Mouse (Mus musculus): ENCODE results near the gene Pxt1.

Pxt1 gene

DNA sequence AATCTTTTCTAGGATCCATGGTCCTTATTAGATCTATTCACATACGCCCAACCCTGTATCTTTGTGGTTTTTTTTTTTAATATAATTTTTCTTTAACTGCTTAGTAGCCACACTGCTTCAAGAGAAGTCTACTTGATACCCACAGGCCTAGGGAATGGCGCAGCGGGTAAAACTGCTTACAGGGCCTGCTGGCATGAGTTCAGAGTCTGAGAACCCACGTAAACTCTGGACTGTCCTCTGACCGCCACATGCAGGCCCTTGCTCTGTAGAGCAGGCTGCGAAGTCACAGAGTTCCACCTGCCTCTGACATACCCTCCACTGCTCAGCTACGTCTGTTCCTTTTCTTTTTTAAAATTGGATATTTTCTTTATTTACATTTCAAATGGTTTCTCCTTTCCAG lies 841 bp upstream of the Pxt1 start:
- no peak for DNase-seq

DNA sequence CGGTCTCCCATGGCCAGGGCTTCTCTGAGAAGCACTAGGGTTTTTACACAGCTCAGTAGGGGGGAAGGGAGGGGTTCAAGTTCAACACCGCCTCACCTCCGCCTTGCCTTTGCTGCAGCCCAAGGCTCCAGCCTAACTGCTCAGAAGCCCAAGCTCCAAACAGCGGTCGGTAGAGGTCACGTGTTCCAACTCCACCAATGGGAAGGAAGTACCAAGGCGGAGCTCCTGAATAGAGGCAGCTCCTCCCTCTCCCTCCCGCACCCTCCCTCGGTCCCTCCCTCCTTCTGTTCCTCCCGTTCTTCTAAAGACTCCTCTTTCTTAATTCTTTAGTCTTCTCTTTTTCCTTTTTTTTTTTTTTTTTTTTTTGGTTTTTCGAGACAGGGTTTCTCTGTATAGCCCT lies 1.5 kb downstream of the Pxt1 start:
- peak; percentile 24 for DNase-seq

DNA sequence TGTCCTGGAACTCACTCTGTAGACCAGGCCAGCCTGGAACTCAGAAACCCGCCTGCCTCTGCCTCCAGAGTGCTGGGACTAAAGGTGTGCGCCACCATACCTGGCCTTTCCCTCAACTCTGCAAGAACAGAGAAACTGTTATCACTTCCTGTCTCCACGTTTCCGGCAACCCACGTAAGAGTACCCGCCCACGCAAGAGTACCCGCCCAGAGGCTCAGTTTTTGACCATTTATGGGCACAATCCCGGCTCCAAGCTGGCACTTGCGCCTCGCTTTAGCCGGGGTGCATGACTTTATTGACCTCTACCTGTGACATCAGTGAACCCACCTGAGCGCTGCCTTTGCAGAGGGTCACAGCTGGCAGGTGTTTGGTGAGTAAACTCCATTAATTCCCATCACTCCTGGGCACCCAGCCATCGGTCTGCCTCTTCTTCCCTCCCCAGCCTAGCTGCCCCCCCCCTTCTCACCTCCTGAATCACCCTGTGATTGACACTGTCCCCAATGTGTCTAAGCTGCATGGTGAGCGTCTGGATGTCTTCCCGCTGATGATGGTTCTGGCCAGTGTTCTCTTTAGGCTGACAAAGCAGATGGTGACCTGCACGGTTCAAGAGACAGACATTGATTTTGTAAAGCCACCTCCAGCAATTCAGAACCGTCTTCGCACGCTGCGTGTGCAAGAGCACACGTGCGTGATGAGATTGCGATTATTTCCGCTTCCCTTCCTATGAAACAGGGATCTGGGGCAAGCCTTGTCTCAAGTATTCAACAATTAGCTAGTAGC lies 2.7 kb downstream of the Pxt1 start:
- no peak for DNase-seq

DNA sequence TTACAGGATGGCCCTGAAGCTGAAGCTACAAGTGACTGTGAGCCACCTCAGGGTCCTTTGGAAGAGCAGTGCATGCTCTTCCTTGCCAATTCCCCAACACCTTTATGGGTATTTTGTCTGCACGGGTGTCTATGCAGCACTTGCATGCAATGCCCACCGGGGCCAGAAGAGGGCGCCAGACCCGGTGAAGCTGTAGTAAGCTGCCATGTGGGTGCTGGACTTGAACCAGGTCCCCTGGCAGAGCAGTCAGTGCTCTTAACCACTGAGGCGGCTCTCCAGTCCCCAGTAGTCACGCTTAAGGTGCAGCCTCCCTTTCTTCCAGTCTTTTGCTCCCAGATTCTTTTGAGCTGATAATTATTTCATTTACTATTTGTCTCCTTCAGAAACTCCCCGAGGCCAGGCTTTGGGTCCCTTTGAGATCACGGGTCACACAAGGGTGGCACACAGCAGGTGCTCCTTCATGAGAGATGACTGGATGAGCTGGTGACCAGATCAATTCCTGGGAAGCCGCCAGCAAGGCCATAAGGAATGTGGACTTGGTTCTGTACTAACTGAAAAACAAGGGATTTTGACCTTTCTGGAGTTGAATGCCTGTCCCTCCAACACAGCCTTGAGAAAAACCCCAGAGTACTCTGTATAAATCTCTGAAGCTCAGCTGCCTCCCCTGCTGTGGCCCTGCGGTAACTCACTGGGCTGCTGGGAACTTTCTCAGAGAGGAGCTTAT lies 6.9 kb downstream of the Pxt1 start:
- DNase-seq = peak; percentile 74

DNA sequence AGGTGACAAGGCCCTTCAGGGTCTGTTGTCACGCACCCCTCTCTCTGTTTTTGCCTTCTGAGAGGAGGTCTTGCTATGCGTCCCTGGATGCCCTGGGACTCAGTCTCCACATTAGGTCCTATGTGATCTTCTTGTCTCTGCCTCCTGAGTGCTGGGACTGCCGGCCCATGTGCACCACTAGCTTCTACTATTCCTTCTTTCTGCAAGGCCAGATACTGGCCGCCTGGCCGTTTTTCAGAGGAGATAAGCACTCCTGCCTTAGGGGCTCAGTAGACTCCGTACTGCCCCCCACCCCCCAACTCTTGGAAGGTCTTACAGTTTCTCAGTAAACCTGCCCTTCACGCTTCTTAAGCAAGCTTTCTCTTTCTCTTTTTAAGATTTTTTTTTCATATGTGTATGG lies 7.5 kb downstream of the Pxt1 start:
- DNase-seq = no peak

DNA sequence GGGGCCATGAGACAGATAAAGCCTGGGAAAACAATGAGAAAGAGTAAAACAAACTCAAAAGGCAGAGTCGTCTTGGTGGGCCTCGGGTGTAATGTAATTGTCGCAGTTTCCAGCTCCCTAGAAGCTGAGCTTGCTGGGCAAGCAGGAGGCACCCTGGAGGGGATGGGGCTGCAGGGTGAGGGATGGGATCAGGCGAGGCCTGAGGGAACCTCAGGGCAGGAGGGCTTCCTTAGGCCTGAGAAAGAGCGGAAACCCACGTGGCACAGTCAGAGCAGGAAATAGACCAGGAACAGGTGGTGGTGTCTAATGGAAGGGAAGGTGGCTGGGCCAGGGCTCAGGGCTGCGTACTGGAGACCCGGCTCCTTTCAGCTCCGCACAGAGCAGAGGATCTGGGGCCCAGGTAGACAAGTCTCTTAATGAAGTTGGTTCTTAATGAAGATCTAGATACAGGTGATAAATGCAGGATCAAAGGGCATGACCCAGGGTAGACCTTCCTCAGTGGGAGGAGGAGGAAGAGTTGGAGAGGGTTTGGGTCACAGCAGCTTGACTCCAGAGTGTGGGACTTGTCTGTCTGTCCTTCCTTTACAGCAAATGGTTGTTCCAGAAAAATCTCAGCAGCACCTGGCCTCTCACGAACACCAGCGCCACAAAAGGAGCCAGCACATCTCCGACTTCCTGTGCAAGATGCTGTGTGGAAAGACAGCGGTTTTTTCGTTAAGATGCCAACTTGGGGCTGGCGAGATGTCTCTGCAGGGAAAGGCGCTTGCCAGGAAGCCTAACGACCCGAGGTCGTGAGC lies 9.3 kb downstream of the Pxt1 start:
- no peak for DNase-seq

DNA sequence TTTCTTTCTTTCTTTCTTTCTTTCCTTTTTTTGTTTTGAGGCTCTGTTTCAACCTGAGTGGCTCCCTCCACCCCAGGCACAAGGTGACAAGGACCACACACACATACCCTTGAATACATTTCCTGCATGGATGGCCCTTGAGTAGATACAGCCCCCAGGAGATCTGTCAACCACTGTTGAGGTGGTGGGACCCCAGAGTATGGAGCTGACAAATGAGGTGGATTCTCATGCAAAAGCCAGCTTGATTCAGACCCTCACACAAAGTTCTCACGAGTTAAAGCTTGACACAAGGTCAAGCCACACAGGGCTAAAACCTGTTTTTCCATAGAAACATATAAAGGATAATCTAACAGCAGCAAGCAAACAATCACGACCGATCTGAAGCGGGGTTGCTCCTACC lies 11.4 kb downstream of the Pxt1 start:
- DNase-seq = no peak

DNA sequence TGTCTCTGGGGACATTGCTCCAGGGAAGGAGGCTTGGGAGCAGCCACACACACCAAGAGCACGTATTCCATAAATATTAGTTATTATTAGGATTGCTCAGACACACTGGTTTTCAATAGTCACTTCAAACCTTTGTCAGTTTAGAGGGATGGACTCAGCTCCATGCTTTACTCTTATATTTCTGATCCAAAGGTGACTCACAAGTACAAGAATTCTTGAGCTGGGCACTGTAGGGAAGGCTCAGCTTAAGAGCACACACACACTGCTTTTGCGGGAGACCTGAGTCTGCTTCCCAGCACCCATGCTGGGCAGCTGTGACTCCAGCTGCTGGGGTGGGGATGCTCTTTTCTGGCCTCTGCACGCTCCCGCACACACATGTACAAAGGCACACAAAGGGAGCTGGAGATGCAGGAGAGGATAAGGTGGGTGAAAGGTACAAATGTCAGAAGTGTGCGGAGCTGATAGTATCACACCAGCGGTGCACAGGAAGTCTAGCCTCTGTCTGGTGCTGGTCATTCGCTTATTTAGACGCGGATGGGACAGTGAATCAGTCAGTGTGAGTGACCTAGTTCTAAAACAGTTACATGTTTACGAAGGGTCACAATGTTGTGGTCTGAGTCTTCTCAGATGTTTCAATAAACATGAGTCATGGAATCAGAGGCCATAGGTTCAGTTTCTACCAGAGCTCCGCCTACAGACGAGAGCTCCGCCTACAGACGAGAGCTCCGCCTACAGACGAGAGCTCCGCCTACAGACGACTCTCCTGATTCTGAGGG lies 12.0 kb downstream of the Pxt1 start:
- no peak for DNase-seq

DNA sequence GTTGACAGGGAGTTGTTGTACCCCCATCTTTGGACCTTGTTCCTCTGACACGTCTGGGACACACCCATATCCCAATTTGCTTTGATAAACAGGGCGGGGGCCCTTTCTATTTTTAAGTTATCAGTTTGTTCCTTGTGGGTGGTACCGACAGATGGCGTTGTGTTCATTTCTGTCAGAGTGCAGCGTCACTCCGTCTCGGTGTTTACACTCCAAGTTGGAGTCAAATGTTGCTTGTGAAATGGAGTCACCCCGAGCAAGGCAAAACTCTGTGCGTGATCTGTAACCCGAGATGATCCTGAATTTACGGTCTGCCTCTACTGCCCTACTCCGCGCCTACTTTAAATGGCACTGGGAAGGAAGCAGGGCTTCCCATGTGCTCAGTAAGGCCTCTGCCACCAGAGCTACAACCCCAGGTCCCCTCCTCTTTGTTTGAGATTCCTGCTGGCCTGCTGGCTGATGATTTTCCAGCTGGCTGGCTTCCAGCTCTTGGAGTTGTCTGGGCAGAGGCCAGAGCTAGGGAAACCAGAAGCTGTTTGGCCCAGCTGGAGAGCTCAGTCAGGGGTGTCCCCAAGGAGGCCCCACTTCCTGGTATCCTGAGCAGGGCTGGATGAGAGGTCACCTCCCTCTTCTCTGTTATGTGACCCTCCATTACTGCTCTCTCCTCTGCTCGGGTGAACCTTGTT lies 13.1 kb downstream of the Pxt1 start:
- no peak for DNase-seq

DNA sequence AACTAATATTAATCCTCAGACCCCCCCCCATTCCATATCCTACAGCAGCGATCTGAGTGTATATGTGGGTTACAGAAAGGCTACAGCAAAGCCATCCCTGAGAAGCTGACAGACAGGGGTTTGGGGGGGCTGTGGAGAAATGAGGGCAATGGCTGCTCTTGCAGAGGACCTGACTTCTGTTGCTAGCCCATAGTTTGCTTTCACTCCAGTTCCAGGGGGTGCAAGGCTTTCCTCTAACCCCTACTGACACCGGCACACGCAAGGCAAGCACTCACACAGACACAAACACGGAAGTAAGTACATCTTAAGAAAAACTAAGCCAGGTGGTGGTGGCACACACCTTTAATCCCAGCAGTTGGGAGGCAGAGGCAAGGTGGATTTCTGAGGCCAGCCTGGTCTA lies 14.3 kb downstream of the Pxt1 start:
- DNase-seq = no peak

DNA sequence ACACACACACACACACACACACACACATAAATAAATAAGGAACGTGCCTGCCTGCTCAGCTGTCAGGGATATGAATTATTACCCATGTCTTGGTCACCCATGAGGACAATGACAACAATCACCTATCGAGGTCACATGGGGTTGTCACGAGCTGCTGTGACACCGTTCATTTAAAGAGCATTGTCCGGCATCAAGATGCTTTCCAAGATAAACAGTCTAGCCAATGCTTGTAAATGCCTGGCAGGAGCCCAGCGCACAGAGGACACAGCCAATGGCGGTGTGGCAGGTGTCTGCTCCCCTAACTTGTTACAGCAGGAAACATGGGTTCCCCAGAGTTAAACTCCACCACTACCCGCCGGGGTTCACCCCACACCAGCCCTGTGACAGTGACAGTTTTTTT lies 15.6 kb downstream of the Pxt1 start:
- no peak for DNase-seq

DNA sequence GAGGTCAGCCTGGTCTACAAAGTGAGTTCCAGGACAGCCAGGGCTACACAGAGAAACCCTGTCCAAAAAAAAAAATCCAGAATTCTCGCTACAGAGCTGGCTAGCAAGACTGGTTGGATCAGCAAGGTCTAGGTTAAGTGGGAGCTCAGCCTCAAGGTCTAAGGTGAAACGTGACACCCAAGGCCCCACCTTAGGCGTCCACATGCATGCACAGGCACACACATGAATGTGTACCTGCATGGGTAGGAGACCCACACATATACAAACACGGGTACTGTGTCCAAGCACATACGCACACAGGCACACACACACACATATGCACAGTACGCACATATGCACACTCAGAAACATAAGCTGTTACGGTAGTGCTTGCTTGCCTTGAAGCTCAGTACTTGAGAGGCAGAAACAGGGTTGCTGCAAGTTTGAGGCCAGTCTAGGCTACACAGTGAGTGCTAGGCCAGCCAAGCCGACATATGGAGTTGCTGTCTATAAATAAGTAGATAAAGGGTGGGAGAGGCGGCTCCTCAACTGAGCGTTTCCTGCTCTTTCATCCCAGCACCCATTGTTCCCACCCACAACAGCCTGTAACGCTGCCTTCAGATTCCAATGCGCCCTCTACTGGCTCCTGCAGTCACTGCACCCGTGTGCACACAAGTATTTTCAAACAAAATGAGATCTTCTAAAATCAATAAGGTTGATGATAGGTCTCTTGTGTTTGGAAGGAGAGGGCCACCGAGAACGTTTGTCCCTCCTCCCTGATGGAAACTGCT lies 16.6 kb downstream of the Pxt1 start:
- DNase-seq = peak; percentile 70

DNA sequence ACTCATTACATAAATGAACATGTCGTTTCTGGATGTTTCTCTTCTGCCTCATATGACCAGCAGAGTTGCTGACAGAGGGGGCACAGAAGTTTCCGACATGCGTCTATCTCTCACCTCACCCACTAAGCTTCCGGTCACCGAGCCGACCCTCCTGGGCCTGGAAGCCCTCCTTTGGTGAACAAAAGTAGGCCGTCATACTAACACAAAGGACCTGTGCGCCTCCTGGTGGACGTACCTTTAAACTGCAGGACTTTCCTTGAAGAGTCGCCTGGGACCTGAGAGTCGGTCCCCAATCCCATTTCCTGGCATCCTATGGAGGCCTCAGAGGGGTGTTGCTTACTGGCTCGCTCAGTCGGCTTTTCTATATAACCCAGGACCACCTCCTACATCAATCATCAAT lies 17.3 kb downstream of the Pxt1 start:
- DNase-seq = peak; percentile 82

DNA sequence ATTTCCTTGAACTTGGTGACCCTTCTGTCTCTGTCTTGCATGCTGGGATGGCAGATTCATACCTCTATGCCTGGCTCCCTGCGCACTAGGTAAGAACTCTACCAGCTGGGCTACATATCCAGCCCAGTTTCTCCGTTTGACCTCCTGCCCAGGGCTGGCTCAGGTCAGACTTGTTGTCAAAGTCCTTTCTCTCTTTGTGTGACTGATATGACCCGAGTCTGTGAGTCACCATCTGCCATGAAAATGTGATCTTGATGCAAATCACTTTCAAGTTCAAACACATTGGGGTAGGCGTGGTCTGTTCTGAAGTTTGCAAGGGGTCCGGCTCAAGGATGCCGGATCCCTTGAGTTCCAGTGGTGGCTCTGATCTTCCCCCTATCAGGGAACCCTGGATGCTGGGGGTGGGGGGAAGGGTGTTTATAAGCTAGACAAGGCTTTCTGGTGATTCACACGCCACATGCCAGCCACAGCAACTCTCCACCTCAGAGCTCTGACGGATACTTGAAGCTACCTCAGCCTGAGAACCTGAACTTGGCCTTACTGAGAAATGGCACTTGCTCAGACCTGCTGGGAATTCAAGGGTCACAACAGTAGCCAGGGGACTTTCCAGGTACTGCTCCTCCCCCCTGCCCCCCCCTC lies 18.6 kb downstream of the Pxt1 start:
- no peak for DNase-seq

DNA sequence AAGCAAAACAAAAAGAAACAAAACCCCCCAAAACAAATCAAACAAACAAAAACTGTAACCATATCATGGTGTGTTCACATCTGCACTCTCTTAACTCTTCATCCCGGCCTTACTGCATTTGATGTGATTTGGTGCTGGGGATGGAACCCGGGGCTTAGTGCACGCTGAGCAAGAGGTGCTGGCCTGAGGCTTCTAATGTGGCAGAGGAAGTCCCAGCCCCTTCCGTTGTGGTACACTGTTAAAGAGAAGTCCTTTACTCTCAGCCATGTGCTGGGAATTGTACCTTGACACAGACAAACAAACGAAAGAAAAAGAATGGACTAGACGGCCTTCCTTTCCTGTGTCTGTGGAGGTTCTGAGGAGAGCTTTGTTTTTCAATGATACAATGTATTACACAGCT lies 21.5 kb downstream of the Pxt1 start:
- no peak for DNase-seq

DNA sequence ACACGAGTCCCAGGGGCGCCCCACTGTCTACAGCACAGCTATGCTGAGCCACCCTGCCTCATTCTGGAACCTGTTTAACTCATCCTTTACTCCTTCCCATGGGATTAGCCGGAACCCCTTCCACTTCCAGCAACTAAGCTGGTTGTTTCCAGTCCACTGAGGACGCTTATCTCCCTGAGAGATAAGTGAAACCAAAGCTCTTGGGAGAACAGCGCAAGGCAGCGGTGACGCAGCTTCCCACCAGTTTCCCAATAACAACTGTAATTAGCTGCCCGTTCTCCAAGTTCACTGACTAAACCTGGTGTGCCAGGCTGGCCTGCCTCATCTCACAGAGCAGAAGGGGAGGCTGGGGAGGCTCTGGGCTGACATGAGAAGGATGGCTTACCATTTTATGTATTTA lies 22.6 kb downstream of the Pxt1 start:
- no peak for DNase-seq

DNA sequence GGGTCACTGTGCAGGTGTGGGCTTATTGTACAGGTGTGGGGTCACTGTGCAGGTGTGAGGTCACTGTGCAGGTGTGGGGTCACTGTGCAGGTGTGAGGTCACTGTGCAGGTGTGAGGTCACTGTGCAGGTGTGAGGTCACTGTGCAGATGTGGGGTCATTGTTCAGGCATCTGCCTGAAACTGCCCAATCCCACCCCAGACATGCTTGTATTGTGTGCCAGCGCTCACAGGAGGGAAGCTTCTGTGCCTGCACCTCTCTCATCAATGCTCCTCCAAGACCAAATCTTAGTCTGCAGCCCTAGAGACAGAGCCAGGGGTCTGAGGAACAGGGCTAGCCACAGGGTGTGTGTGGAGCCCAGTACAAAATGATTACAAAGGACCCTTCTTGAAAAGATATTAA lies 27.1 kb downstream of the Pxt1 start:
- DNase-seq = no peak

DNA sequence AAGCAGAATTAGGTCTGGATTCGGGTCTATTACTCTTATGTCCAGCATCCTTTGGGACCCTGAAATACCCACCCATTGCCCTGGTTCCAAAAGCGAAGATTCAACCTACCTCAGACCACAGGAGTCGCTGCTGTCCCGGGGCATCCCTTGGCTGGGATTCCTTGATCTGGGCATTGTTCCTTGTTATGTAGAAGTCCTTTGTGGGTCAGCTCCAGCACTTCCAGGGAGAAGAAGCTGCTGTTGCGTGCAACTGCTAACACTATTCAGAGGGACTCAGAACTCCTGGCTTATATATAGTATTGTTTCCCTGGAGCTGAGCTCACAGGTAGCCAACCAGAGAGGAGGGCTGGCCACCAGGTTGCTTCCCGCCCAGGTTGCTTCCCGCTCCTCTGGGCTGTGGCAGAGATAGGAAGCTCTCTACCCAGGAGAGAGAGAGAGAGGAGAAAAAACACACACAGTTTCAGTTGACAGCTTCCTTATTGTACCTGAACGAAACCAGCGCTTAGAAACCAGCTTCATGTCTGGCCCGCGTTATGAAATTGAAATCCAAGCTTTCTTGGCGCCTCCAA lies 28.5 kb downstream of the Pxt1 start, which contains the start of gene 4930539E08Rik:
Gene 4930539E08Rik, minus strand, starts transcription at position 265 of the 569 bp plus-strand sequence.
- DNase-seq = no peak

DNA sequence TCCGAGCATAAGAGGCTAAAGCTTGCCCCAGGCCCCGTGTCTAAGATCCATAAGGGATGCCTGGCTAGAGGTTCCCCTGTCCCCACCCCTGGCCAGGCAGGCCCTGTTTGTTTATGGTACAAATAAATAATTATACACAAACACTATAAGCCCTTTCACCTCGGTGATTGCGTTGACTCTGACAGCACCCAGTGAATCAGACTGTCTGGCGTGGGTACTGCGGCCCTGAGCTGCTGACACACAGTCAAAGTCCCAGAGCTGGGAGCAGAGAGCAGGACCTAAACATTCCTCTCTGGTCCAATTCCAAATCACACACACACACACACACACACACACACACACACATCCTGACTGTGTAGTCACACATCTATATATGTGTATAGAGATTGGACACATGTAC lies 29.7 kb downstream of the Pxt1 start:
- no peak for DNase-seq

DNA sequence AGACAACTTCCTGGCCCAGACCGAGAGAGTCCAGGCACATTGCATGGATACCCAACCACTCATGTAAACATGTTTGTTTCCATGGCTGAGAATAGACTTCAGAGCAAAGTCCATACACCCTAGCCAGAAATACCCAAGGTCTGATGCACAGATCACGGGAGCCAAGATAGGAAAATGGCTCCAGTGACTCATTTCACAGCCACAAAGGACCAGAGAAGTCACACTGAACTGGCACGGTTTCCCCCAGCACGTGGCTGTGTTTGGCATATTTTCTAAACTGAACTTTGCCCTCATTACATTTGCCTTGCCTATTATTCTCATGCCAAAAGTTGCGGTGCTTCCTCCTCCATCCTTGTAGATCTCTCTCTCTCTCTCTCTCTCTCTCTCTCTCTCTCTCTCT lies 30.4 kb downstream of the Pxt1 start:
- no peak for DNase-seq

DNA sequence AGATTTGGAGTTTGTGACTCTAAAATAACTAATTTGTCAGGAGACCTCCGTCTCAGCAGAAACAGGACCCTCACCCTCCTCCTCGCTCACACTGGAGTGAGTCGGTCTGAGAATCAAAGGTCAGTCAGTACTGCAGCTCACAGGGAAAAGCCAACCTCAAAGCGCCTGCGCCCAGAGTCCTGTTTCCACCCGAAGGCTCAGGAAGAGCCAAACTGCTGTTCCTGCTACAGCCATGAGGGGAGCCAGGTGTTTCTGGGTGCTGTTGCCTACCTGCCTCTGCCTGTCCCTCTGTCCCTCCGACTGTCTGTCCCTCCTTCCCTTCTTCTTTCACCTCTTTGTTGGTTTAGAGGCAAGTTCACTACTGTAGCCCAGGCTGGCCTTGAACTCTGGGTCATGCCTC lies 33.5 kb downstream of the Pxt1 start:
- DNase-seq = no peak
